Mouse (Mus musculus): ENCODE results near the gene Chp1. TPM values are rescaled to one million over a fixed set of nuclear protein-coding genes. Genes with fewer than 3 reads are reported as not detected.

Chp1 gene
- total RNA-seq (2015) (47.9 and 51.9 TPM in 2 replicates), total RNA-seq (2017) (49.1 and 57.9 TPM in 2 replicates)

- ATAC-seq (replicated peaks; ENCODE audit: poor library complexity): peak; percentile 87
These were observed at the start of gene Chp1, which contains the start of gene Exd1 for GRCm38 (mm10) chr2:119547522-119548370. Chp1 (plus strand) TSS chr2:119547697. Exd1 (minus strand) TSS chr2:119547627.

- no peak for ATAC-seq (replicated peaks; ENCODE audit: poor library complexity)
These were observed 48.6 kb upstream of the Chp1 start for GRCm38 (mm10) chr2:119498859-119499258.

GRCm38 (mm10) chr2:119500965-119501652 is 46.4 kb upstream of the Chp1 start:
- no peak for ATAC-seq (replicated peaks; ENCODE audit: poor library complexity)

GRCm38 (mm10) chr2:119507108-119507507 is 40.4 kb upstream of the Chp1 start:
- peak; percentile 70 for ATAC-seq (replicated peaks; ENCODE audit: poor library complexity)

GRCm38 (mm10) chr2:119508518-119508917 is 39.0 kb upstream of the Chp1 start:
- ATAC-seq (replicated peaks; ENCODE audit: poor library complexity): peak; percentile 57; the same call in 1 of the 2 replicates

- ATAC-seq (replicated peaks; ENCODE audit: poor library complexity): no peak
These were observed 36.6 kb upstream of the Chp1 start for GRCm38 (mm10) chr2:119510856-119511255.

- ATAC-seq (replicated peaks; ENCODE audit: poor library complexity): peak; percentile 58
These were observed 35.2 kb upstream of the Chp1 start for GRCm38 (mm10) chr2:119512292-119512691.

GRCm38 (mm10) chr2:119514026-119514522 is 33.4 kb upstream of the Chp1 start:
- ATAC-seq (replicated peaks; ENCODE audit: poor library complexity): peak; percentile 76

- ATAC-seq (replicated peaks; ENCODE audit: poor library complexity): no peak
These were observed 30.7 kb upstream of the Chp1 start for GRCm38 (mm10) chr2:119516811-119517210.

- 0 out of 2 replicates have a peak, but pooled peaks have one; percentile 26 for ATAC-seq (replicated peaks; ENCODE audit: poor library complexity)
These were observed 26.9 kb upstream of the Chp1 start for GRCm38 (mm10) chr2:119520550-119520949.

GRCm38 (mm10) chr2:119523836-119524235 is 23.7 kb upstream of the Chp1 start:
- no peak for ATAC-seq (replicated peaks; ENCODE audit: poor library complexity)

GRCm38 (mm10) chr2:119525422-119525821 is 22.1 kb upstream of the Chp1 start:
- no peak for ATAC-seq (replicated peaks; ENCODE audit: poor library complexity)

GRCm38 (mm10) chr2:119538802-119539201 is 8.7 kb upstream of the Chp1 start:
- no peak for ATAC-seq (replicated peaks; ENCODE audit: poor library complexity)

GRCm38 (mm10) chr2:119542106-119542505 is 5.4 kb upstream of the Chp1 start:
- ATAC-seq (replicated peaks; ENCODE audit: poor library complexity): peak; percentile 57

GRCm38 (mm10) chr2:119543656-119544055 is 3.8 kb upstream of the Chp1 start:
- ATAC-seq (replicated peaks; ENCODE audit: poor library complexity): no peak

- ATAC-seq (replicated peaks; ENCODE audit: poor library complexity): peak; percentile 86
These were observed 512 bp upstream of the Chp1 start for GRCm38 (mm10) chr2:119546848-119547521.

- ATAC-seq (replicated peaks; ENCODE audit: poor library complexity): no peak
These were observed 819 bp downstream of the Chp1 start for GRCm38 (mm10) chr2:119548371-119548660.

GRCm38 (mm10) chr2:119548691-119549090 is 1.2 kb downstream of the Chp1 start:
- no peak for ATAC-seq (replicated peaks; ENCODE audit: poor library complexity)

GRCm38 (mm10) chr2:119549678-119550077 is 2.2 kb downstream of the Chp1 start:
- no peak for ATAC-seq (replicated peaks; ENCODE audit: poor library complexity)

- ATAC-seq (replicated peaks; ENCODE audit: poor library complexity): no peak
These were observed 10.5 kb downstream of the Chp1 start for GRCm38 (mm10) chr2:119558039-119558438.

GRCm38 (mm10) chr2:119558737-119559340 is 11.3 kb downstream of the Chp1 start:
- ATAC-seq (replicated peaks; ENCODE audit: poor library complexity): peak; percentile 76

All from megakaryocyte progenitor cell, adult 5-6 weeks (primary cell).